Mouse (Mus musculus) 3T3-L1 (cell line): ENCODE results near the gene Wbp1.

Experiments
- DNase-seq: peaks from one replicate; pipeline ENCODE4 v3.0.0-alpha.2; 2015; ENCODE audit warnings: low read depth, low spot score

Wbp1 gene

DNA sequence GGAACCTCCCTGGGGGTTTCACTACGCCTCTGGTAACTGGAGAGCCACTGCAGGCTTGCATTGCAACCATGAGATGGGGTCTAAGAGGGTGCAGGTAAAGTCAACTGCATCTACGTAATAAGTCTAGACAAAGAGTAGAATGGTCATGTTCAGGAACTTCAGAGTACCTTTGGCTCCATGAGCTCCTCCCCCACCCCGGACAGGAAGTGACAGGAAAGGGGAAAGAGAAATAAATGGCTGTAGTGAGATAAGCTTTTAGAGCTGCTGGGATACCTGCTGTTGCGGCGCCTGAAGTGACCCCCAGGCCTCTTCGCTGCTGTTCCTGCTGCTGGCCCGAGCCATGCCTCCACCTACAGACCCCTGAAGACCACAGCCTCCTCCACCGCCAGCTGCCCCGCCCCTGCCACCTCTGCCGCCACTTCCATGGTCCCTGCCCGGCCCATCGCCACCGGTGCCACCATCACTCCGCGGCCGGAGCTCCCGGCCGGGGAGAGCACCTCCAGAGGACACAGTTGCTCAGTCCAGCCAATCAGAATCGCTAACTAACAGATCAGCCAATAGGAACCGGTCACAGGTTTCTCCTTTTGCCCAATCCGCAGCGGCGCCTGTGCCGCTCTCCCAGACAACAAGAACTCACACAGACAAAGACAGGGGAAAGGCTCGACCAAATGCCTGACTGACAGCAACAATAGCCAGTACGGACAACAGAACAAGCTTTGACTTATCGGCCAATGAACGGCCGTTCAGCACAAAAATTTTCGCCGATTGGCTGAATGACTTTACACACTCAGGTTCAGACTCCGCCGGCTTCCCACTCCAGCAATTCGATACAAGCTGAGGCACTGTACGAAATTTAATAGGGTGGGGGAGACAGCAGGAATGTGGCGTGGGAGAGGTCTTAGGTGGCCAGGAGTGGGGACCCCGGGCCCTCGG is at the start of gene Wbp1:
TSS of gene Wbp1 (minus strand) at position 630 of the 933 bp plus-strand sequence.
- peak; percentile 100 for DNase-seq

DNA sequence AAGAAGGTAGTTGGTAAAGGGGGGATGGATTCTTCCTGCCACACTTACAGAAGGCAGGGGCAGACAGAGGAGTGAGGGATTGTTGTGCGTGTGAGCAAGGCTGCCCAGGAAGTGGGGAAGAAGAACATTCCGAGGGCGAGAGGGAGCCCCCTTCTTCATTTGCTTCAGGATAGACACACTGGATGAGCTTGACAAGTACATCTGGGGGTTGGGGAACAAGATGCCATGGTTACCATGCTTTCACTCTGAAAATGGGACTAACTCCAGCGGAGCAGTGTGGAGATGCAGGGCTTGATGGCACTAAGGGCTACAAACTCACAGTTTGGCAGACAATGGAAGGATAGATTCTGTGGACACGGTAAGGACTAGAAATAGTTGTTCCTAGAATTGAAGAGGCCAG is 49.7 kb upstream of the Wbp1 start:
- DNase-seq: no peak

DNA sequence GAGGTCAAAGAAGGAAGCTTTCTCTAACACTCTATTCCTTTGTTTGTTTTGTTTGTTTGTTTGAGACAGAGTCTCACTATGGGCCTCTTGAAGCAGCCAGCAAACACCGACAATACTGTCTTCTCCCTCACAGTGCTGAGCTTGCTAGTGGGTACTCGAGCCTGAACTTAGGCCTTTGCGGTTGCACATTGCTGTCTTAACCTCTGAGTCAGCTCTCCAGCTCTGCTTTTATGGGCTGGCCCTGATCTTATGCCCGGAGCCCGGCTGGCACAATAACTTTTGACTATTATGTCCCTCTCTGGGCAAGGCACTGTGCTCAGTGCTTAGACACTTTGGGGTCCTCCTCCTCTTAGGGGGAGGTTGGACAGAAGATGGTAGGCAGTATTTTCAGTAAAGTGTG is 48.5 kb upstream of the Wbp1 start:
- DNase-seq: peak; percentile 87

DNA sequence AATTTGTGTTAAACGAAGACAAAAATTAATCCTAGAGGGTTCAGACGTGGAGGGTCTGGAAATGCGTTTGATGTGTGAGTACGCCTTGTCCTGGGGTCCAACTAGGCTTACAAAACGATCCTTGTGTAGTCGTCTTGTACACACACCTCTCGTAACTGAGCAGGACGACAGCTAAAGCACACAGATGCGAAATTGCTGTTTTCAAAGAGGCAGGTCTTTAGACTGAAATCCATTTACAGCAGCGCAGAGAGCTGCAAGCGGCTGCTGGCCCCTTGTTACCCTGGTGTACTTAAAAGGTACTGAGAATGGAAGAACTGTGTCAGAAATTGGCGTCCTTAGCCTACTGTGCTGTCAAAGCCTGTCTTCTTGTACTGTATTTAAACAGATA is 44.9 kb upstream of the Wbp1 start:
- DNase-seq: peak; percentile 63

DNA sequence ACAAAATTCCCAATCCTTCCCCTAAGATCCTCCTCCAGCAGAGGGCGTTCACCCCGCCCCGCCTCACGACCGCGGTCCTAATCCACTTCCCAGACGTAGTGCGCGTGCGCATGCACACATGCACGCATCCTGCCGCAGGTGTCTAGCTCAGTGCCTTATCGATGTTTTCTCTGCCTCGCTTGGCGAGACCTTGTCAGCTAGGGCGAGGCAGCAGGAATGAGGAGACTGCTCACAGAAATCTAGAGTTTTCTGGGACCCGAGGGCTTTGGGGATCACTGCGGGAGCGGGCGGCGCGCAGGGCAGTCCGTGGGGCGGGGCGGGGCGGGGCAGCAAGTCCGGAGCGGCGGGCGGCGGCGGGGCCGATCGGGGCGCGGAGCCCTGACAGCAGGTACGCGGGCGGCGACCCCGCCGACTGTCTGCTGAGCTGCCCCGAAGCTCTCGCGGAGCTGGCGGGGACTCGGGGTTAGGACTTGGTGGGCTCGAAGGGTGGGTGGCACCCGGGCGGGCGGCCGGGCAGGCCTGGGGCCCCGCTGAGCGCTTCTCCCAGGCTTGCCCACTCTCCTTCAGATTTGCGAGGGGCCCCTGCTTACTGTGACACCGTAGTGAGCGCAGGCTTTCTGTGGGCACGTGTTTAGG is 44.4 kb upstream of the Wbp1 start, which contains the start of gene Dctn1:
TSS of gene Dctn1 (plus strand) at position 314 of the 636 bp plus-strand sequence.
- DNase-seq: peak; percentile 97

DNA sequence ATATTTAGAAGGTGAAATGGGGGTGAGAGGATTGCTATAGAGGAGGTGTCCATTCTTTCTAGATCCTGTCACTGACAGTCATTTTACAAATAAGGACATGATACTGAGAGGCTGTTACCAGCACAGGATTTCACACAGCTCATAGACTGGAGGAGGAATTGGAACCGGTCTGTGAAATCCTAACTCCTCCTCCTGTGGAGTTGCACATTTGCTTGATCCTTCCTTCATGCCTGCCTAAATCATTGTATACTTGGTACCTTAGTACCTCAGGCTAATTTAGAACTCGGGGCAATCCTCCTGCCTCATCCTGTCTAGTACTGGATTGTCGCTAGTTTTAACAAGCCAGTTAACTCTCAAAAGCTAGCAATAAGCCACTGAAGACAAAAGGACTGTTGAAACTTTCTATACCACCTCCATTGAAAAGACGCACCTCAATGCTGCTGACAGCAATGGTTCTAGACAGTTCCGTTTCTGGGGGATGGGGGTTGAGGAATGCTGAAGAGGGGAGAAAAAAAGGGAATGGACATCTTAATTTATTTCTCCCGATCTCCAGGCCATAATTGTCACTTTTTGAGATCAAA is 43.8 kb upstream of the Wbp1 start:
- DNase-seq: peak; percentile 67

DNA sequence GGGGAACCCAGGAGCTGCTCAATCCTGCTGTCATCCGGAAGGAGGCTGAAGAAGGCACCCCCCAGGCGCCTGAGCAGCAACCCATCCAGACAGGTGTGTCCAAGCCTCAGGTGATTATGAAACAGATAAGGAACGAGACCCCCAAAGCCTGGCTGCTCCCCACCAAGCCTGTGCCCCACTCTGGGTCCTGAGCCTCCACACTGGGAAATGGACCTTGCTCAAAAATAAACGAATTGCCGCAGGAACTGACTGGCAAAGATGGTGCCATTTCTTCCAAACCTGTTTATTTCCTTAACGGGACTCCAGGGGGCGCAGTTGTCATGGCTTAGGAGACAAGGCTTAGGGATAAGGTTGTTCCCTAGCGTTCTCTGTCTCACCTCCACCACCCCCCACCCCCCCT is 41.3 kb upstream of the Wbp1 start:
- peak; percentile 82 for DNase-seq

DNA sequence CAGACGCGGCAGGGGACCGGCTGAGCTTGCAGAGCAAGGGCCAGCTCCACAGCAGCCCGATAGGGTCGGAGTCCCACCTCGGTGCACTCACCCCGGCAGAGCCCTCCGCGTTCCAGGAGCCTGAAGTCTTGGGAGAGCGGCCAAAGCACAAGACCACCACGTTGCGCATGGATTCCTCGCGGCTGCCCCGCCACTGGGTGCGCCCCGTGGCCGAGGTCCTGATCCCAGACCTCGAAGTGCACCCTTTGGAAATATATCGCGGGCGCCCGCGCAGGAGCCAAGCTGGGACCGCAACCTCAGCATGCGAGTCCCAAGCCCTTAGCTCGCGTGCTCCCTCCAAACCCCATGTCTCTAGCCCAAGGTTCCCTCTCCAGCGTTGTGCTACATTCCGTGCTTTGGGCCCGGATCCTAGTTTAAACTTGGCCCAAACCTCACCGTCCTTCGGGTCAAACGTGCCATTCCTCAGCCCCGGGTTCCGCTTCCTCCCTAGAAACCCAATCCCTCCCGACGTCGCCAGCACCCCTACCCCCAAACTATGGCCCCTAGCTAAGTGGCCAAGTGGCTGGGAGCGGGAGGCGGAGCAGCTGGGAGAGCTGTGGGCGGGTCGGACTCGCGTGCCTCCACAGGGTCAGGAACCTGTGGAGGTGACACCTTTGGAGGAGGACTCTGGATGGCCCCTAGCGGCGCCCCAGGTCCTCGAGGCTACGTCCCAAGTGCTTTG is 40.7 kb upstream of the Wbp1 start:
- no peak for DNase-seq

DNA sequence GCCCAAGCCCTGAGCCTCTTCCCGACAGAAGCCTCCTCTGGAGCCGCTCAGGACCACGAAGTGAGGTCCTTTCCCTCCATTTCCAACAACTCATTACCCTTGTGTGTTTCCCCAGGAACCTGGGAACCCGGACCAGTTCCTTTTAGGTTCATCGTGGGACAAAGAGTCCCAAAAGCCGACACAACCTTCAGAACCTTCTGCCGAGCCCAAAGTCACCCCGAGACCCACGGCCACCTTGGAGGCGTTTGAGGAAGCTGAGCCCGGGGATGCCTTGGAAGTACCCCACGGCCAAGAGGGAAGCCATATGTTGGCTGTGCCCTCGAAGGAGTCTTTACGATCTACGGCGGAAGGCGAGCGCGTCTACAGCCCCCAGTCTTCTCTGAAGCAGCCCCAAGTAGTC is 40.1 kb upstream of the Wbp1 start:
- DNase-seq: no peak

DNA sequence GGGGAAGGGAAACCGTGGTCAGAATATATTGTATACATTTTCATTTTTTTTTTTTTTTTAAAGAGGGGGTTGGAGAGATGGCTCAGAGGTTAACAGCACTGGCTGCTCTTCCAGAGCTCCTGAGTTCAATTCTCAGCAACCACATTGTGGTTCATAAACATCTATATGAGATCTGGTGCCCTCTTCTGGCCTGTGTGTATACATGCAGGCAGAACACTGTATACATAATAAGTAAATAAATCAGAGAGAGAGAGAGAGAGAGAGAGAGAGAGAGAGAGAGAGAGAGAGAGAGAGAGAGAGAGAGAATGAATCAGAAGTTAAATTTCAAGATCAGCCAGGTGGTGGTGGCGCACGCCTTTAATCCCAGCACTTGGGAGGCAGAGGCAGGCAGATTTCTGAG is 38.1 kb upstream of the Wbp1 start:
- DNase-seq: peak; percentile 92

DNA sequence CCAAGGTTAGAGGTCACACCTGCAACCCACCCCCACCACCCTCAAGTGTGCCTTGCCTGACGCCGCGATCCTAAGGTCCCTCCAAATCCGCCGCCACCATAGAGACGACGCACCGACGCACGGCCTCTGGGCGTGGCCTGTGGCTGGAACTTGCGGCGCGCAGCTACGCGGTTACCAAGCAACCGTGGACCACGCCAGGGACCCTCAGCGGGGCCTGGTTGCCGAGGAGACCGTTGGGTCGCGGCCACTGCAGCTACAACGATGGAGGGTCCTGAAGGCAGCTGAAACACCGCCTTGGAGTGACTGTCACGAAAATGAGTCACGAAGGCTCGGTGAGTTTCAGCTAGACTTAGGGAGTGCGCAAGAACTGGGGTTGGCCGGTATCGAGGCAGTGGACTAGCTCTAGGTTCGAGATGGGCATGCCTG is 34.9 kb upstream of the Wbp1 start, which contains the start of the genes Wdr54 and 1700003E16Rik:
TSS of gene Wdr54 (minus strand) at position 139 of the 426 bp plus-strand sequence.
TSS of gene 1700003E16Rik (plus strand) at position 146 of the 426 bp plus-strand sequence.
- peak; percentile 71 for DNase-seq

DNA sequence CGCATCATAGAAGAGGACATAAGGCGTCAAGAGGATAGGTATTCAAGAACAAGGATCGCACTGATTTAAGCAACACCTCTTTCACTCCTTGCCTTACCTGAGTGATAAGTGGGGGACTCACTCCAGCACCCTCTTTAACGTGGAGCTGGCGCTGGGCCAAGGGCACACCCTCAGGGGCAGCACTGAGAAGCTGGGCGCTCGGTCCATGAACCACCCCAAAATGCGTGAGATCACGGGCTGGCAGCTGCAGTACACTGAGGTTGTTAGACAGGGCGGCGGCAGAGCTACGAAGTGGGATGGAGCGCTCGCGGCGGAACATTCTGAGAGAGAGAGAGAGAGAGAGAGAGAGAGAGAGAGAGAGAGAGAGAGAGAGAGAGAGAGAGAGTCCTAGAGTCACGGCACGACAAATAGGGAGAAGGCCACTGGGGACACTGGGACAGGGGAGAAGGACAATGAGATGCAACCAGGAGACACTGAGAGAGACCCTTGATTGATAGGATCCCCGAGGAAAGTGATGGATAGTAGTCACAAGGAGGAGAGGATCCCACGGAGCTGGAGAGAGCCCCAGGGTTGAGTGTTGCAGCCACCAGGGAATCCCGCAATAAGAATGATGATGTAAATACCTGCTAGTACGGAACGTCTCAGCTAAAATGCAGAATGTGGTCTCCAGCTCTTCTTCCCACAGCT is 34.3 kb upstream of the Wbp1 start:
- DNase-seq: peak; percentile 47

DNA sequence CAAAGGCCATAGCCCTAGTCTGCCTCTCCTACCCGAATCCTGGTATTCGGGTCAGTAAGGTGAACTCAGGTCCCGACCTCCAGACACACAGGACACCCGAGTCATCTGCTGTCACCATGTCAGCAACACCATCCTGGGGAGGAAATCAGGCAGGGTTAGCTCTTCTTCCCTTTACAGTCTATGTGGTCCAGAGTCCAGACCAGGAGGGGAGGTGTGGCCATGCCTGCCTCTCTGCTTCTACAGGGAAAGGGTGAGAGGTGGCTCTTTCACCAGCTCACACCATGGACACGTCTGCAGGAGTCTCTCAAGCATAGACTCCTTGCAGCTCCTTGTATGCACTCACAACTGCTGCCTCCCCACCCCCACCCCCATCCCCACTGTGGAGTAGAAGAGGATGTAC is 32.1 kb upstream of the Wbp1 start:
- no peak for DNase-seq

DNA sequence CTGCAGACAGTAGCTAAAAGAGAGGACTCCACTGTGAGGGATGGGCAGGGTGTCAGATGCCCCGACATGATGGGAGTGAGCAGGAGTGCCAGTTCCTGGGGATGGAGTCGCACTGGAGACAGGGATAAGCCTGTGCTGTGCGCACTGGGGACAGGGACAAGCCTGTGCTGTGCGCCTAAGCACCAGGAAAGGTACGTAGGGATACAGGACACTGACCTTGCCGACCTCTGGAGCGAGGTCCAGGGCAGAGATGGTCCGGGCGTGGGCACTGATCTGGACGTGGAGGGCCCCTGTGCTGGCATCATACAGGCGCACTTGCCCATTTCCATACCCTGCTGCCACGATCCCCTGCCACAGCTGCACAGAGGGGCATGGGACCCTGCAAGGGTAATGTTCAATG is 31.7 kb upstream of the Wbp1 start:
- DNase-seq: no peak

DNA sequence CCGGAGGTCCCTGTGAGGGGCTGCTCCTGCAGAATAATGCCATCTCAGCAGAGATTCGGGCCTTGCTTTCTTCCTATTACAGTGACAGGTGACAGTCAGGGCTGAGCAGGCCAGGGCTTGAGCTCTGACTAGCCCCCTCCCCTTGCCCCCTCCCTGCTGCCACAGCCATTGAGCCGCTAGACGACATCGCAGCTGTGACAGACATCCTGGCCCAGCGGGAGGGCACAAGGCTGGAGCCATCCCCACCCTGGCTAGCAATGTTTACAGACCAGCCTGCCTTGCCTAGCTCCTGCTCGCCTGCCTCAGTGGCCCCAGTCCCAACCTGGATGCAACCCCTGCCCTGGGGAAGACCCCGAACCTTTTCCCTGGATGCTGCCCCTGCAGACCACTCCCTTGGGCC is 30.4 kb upstream of the Wbp1 start:
- no peak for DNase-seq

DNA sequence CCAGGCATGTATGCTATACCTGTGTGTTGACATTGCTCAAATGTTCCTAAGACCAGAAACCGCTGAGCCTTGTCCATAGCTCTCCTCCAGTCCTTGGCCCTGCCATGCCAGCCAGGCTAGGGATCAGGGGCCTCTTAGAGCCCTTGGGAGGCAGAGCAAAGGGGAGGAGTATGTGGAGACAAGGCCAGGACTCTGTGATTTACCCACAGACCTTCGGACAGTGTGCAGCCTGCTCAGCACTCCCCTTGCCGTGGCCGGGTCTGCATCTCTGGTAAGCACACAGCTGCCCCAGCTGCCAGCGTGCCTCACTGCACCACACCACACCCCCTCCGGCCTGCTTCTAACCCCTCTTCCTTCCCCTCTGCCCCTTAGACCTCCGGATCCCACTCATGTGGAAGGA is 25.9 kb upstream of the Wbp1 start:
- DNase-seq: no peak

DNA sequence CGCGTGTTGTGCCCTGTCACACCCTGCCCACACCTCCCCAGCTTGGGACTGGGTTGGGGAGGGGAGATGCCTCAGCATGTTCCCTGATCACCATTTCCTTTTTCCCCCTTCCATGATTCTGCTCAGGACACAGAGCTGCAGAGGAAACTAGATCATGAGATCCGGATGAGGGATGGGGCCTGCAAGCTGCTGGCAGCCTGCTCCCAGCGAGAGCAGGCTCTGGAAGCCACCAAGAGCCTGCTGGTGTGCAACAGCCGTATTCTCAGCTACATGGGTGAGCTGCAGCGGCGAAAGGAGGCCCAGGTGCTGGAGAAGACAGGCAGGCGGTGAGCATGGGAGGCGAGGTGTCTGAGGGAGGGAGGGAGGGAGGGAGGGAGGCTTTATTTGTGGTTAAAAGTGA is 24.4 kb upstream of the Wbp1 start:
- DNase-seq: no peak

DNA sequence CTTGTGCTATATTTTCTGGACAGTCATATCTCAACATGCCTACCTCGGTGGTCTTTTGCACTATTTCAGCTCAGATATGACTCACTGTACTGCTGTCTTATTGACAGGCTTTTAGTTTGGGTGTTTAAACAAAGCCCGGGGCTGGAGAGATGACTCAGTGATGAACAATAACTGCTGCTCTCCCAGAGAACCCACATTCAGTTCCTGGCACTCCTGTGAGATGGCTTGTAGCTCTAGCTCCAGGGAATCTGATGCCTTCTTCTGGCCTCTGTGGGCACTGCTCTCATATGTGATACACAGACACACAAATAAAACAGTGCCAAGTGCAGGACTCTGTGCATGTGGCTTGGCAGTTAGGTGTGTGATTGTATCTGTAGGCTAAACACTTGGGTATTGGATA is 23.9 kb upstream of the Wbp1 start:
- peak; percentile 98 for DNase-seq

DNA sequence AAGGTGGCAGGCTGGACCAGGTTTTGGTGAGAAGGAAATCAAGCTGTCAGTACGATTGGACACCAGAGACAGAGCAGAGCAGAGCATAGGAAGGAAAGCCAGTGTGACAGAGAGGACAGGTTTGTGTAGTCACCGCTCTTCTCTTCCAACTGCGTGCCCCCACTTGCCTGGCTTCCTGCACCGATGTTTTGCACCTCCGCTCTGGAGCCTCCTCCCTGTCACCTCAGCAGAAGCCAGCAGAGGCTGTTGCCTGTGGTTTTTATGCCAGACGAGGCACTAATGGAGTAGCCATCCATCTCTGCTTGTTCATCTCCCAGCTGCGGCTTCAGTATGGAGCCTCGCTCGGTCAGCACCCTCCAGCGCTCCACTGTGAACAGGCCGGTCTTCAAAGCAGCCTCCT is 21.5 kb upstream of the Wbp1 start:
- no peak for DNase-seq

DNA sequence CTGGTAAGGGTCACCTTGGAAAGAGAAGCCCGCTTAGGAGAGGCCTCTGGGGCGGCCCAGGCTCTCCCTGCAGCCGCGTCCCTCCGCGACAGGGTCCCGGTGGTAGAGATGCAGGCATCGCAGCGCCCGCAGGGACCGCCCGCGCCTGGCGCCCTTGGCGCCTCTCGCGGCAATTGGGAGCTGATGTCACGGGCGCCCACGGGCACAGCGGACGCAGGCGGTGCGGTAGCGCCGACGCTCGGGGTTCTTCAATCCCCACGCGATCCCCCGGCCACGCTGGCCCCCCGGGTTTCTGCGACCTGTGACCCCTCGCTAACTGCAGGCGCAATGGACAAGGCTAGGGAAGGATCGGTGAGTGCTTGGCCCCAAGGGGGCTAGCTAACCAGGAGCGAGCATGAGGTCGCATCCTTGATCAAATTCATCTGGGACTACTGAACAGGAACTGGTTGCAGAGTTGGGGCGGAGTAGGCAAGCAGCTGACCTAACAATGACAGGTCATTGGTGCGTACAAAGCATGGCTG is 20.9 kb upstream of the Wbp1 start:
- DNase-seq: no peak

DNA sequence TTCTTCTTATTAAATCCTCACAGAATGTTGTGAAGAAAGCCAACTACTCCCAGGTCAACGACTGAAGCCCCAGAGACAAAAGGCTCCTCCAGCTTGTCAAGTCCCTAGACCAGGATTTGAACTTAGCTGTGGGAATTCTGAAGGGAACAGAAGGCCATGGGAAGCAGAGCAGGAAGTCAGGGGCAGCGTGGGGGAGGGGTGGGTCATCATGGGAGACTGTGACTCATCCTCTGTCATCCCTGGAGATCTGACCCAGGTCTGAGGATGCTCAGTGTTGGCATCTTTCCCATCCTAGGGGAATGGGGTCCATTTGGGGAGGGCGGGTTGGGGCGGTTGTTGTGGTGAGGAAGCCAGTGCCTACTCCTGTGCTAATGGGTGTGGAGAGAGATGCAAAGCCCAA is 20.3 kb upstream of the Wbp1 start:
- DNase-seq: peak; percentile 44
